Mouse (Mus musculus) stomach, postnatal 0 days (tissue): ENCODE measurements around the gene Ang. TPM values are rescaled to one million over a fixed set of nuclear protein-coding genes. Genes with fewer than 3 reads are reported as not detected.

Source experiments
- ATAC-seq: fragments of 200-750 bp; cut with Nextera tagmentation; 2 replicates; pipeline ENCODE4 v1.8.0; 2017; ENCODE audit not compliant: low FRiP score, low TSS enrichment
- DNase-seq: peaks from one replicate; pipeline ENCODE4 v3.0.0-alpha.2; 2016; ENCODE audit warnings: low spot score
- H3K27ac ChIP-seq: fragments of 300-500 bp; sonication (generic); replicated peaks from 2 replicates; pipeline ENCODE4 v1.5.1; 2014; ENCODE audit warnings: mild to moderate bottlenecking, control low read depth
- H3K27me3 ChIP-seq: fragments of 300-500 bp; sonication (generic); 2 replicates; pipeline ENCODE4 v1.6.1; 2014; ENCODE audit warnings: low read length; ENCODE audit not compliant: control insufficient read depth, insufficient read depth
- H3K36me3 ChIP-seq: fragments of 300-500 bp; sonication (generic); 2 replicates; pipeline ENCODE4 v1.6.1; 2014; ENCODE audit warnings: low read length, mixed read lengths; ENCODE audit not compliant: control insufficient read depth, insufficient read depth
- H3K4me1 ChIP-seq: fragments of 300-500 bp; sonication (generic); replicated peaks from 2 replicates; pipeline ENCODE4 v1.6.1; 2014; ENCODE audit warnings: antibody characterized with exemption; ENCODE audit not compliant: control insufficient read depth, insufficient read depth
- H3K4me2 ChIP-seq: fragments of 300-500 bp; sonication (generic); replicated peaks from 2 replicates; pipeline ENCODE4 v1.6.1; 2014; ENCODE audit warnings: low read depth, mild to moderate bottlenecking, control low read depth, moderate library complexity
- H3K4me3 ChIP-seq: fragments of 300-500 bp; sonication (generic); 2 replicates; pipeline ENCODE4 v1.5.1; 2014; ENCODE audit warnings: low read depth, low read length, control low read depth
- H3K9ac ChIP-seq: fragments of 300-500 bp; sonication (generic); 2 replicates; pipeline ENCODE4 v1.6.1; 2014; ENCODE audit warnings: mild to moderate bottlenecking, low read length, control low read depth, mixed read lengths
- H3K9me3 ChIP-seq: fragments of 300-500 bp; sonication (generic); 2 replicates; pipeline ENCODE4 v1.6.1; 2016; ENCODE audit warnings: low read length; ENCODE audit not compliant: control insufficient read depth
- CTCF ChIP-seq: IDR thresholded peaks from 2 replicates; pipeline ENCODE4 v1.5.1; 2016; ENCODE audit warnings: antibody characterized with exemption, low read depth, mild to moderate bottlenecking, moderate library complexity
- EP300 ChIP-seq: optimal IDR thresholded peaks from 2 replicates; pipeline ENCODE3; 2016; ENCODE audit warnings: antibody characterized with exemption
- WGBS: fragments of 180-500 bp; shearing (Covaris S2); extraction: QIAGEN DNeasy Blood & Tissue Kit; methylation state at CpG from one replicate; pipeline ENCODE4 v1.1.7; 2014; 5-methylcytosine and 5-hydroxymethylcytosine counted together
- polyA plus RNA-seq: library from polyadenylated mRNA; unstranded; fragments of >200 nt; fragmentation: Nextera tagmentation; extraction: Ambion mirVana; gene quantifications from 2 replicates; pipeline ENCODE4 v1.2.1, GENCODE M21; 2015

Gene Ang
- polyA plus RNA-seq, 1 experiment from 2014 or later: 29.5 TPM

GRCm38 (mm10) chr14:51092073-51092620, 1.2 kb downstream of the Ang start:
- Histone ChIP-seq H3K27ac (peak overlapping the region; percentile 40; the same call in 1 of the 2 replicates), H3K36me3 (no peaks in the 10 kb centered on the region), H3K9me3 (no peaks in the 10 kb centered on the region), H3K4me3 (peak overlapping the region; percentile 63), H3K9ac (no peak overlapping the region), H3K4me1 (no peaks in the 10 kb centered on the region), H3K27me3 (no peaks in the 10 kb centered on the region), H3K4me2 (peak overlapping the region; percentile 77)
- TF ChIP-seq CTCF: no peak
- TF ChIP-seq EP300: no peak
- WGBS: 42% methylated on average over 8 of the region's 8 CpGs
- ATAC-seq (no peak), DNase-seq (no peak)

GRCm38 (mm10) chr14:51093496-51093895, 2.5 kb downstream of the Ang start:
- TF ChIP-seq CTCF: no peak
- no peak for TF ChIP-seq EP300

GRCm38 (mm10) chr14:51094096-51094875, 3.3 kb downstream of the Ang start:
- H3K27ac ChIP-seq: no peak overlapping the region
- H3K4me2 ChIP-seq: no peak overlapping the region
- no peak overlapping the region for H3K4me3 ChIP-seq
- H3K9me3 ChIP-seq: no peaks in the 10 kb centered on the region
- TF ChIP-seq EP300 (no peak), CTCF (no peak)
- H3K9ac ChIP-seq: no peak overlapping the region
- 71% methylated on average over 5 of the region's 5 CpGs for WGBS
- H3K27me3 ChIP-seq: no peaks in the 10 kb centered on the region
- DNase-seq: no peak
- no peaks in the 10 kb centered on the region for H3K4me1 ChIP-seq
- no peaks in the 10 kb centered on the region for H3K36me3 ChIP-seq
- ATAC-seq: no peak

More at GRCm38 (mm10) chr14:51093496-51093895, 2.5 kb downstream of the Ang start:
- Histone ChIP-seq H3K27me3 (no peaks in the 10 kb centered on the region), H3K4me3 (no peak overlapping the region), H3K27ac (0 out of 2 replicates have a peak overlapping the region, but pooled peaks have one; percentile 8), H3K36me3 (no peaks in the 10 kb centered on the region), H3K4me2 (no peak overlapping the region), H3K4me1 (no peaks in the 10 kb centered on the region), H3K9ac (no peak overlapping the region), H3K9me3 (no peaks in the 10 kb centered on the region)
- DNase-seq (no peak), ATAC-seq (no peak)
- WGBS: 25% methylated on average over 3 of the region's 3 CpGs

- DNase-seq: no peak
- no peak for ATAC-seq
- Histone ChIP-seq H3K9me3 (no peaks in the 10 kb centered on the region), H3K4me1 (no peaks in the 10 kb centered on the region), H3K27ac (no peak overlapping the region), H3K4me2 (no peak overlapping the region), H3K27me3 (no peaks in the 10 kb centered on the region), H3K36me3 (no peaks in the 10 kb centered on the region), H3K4me3 (no peak overlapping the region), H3K9ac (no peak overlapping the region)
- TF ChIP-seq EP300: no peak
- TF ChIP-seq CTCF: no peak
- WGBS: 66% methylated on average over 9 of the region's 9 CpGs
Observed at GRCm38 (mm10) chr14:51094921-51095320, 4.0 kb downstream of the Ang start.

- H3K27ac ChIP-seq: no peak overlapping the region
- no peaks in the 10 kb centered on the region for H3K9me3 ChIP-seq
- H3K9ac ChIP-seq: no peak overlapping the region
- H3K36me3 ChIP-seq: no peaks in the 10 kb centered on the region
- ATAC-seq (peak; percentile 91), DNase-seq (peak; percentile 71)
- H3K4me2 ChIP-seq: no peak overlapping the region
- H3K4me1 ChIP-seq: no peaks in the 10 kb centered on the region
- H3K27me3 ChIP-seq: no peaks in the 10 kb centered on the region
- TF ChIP-seq EP300: no peak
- no peak for TF ChIP-seq CTCF
- H3K4me3 ChIP-seq: no peak overlapping the region
- 17% methylated on average over 9 of the region's 9 CpGs for WGBS
Observed at GRCm38 (mm10) chr14:51095736-51096524, 5.0 kb downstream of the Ang start.
